Mouse (Mus musculus) right cerebral cortex, adult 2 months (tissue): Measurements from ENCODE around the gene Col5a1.

Experiments
- DNase-seq, 2 experiments: peaks; one replicate each; pipeline ENCODE4 v3.0.0; 2021 to 2022; ENCODE audit warnings: low spot score in 2 of 2

Col5a1 gene

DNA sequence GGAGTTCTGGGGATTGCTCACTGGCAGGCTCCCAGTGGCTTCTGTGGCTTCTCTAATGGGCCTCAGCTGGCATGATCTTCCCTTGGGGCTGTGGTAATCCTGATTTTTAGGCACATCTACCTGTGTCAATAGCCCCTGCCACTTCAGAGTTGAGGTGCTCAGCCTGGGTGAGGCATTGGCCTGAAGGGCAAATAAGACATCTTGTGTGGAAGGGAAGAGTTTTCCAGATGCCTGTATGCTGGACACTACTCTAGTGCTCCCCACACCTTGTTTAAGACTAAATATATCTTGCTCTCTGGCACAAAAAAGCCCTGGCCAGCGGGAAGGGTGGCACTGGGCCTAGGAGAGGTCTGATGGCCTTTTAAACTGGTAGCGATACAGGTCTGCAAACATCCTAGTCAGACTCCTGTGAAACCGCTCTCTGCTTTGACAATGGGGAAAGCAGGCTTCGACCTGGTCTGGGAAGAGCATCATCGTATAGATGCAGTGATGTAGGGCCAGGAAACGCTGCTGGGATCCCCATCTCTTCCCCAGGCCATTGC lies 33.2 kb downstream of the Col5a1 start:
- DNase-seq: no peak

DNA sequence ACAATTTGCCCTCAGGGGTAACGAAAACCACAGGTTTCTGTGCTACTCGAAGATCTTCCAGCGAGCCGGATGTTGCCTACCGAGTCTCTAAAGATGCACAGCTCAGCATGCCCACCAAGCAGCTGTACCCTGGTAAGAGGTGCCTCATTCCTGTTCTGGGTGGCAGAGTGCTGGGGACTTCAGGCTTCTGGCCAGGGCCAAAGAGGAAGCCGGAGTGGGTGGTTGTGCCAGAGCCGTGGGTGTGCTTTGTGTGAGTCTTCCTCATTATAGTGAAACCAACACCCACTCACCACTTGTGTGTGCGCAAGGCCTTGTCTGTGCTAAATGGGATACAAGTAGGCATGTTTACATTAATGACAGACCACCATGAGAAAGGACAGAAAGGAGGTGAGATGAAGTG lies 35.8 kb downstream of the Col5a1 start:
- DNase-seq: peak in 1 of 2 experiments; percentile 55

DNA sequence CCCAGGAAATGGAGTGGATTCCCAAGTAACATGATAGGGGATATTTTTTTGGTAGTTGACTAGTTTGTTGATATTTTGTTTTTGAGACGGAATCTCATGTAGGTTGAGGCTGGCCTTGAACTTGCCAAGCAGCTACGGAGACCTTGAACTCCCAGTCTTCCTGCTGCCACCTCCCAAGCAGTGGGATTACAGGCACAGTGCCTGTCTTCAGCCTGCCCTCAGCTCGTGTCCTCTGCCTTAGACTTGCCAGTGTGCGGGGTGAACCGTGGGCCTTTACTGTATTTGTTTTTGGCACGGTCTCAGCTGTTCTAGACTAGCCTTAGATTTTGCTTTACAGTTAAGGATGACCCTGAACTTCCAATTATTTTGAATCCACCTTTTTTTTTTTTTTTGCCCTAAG lies 37.5 kb downstream of the Col5a1 start:
- no peak for DNase-seq

DNA sequence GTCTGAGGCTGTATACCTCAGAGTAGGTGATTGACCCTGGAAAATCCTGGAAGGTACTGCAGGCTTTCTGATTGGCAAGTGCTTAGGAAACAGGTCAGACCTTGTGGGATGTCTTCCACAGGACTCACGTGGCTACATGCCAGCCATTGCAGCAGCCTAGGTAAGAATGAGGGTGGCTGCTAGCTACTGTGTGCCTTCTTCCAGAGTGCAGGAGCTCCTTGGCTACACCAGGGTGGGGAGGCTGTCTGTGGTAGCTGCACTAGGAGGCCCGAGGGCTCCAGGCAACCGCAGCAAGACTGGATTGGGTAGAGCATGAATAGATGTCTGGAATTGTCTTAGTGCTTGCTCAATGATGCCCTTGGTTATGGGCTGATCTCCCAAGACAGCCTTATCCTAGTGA lies 38.2 kb downstream of the Col5a1 start:
- DNase-seq: no peak

DNA sequence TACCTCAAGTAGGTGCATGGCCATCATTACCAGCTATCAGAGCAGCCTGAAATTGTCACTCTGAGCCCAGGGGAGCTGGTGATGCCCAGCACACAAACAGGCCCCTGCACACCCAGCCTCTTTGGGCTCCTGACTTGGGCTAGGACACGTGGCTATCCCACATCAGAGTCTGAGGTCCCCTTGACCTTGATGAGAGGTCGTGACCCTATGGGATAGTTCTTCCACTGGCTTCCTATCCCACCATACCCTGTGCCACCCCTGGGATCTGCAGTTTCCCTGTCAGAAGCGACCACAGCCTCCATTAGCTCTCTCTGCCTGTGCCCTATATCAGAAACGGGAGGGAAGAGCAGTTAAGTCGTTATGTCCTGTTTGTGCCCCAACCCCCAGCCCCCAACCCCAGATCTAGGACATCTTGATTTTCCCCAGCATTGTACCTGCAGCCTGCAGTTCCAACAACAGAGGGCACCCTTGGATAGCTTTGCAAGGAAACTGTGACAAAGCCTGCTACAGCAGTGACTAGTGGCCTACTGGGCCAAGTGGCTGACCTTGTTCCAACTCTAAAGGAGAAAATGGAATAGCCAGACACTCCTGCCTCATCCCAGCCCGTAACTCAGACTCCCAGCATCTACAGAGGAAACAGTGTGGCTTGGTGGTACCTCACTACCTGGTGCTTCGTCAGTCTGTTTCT lies 40.4 kb downstream of the Col5a1 start:
- DNase-seq: peak; percentile 80 to 81

DNA sequence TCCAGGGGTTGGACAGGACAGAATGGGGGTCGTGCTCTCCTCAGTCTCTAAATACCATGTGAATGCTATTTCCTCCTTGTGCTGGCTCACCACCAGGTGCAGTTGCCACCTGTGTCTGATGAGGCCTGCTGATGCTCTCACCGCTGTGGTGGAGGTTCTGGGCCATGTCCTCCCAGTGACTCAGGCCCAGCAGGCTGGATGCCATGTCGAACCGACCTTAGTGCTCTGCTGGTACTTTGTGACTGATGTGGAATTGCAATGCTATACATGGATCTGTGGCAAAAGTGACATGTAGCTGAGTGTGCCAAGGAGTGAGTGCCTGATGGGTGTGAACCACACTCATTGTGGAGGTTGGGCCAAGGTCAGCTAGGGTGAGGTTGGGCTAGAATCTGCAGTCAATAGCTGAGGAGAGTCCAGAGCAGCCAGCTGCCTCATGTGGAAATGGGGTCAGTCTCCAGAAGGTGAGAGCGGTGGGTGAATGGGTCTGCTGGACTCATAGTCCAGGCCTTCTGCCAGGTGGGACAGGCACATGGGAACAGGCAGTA lies 44.3 kb downstream of the Col5a1 start:
- DNase-seq: no peak

DNA sequence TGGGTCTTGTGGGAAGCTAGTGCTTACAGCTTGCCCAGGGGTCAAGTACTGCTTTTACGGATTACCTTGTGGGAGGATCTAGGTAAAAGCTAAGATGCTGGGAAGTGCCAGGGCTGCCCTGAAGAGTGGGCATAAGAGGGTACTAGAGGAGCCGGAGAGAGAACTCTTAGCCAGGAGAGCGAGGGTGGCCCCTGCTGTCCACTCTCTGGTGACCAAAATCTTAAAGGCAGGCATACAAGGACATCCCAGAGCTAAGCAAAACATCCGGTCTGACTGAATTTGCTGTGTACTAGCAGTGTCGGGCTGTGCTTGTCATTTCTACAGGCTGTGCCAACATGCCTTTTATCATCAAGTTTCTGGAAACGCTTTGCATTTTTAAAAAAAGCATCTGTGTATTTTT lies 44.9 kb downstream of the Col5a1 start:
- no peak for DNase-seq

DNA sequence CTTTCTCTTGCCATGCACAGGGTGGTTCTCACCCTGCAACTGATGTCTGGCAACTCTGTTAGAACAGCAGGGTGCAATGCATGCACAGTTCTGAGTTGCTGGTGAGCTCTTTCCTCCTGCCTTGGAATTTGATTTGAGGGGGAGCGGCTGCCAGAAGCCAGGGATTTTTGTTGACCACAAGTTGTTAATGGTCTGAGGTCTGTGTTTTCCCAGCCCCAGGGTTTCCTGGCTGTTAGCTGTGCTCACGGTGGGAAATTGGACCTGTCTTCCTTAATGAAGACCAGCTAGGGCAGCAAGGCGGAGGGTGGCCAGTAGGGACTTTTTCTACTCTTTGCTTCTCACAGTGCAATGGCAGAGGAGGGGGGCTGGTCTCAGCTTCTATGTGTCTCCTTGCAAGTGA lies 45.7 kb downstream of the Col5a1 start:
- no peak for DNase-seq

DNA sequence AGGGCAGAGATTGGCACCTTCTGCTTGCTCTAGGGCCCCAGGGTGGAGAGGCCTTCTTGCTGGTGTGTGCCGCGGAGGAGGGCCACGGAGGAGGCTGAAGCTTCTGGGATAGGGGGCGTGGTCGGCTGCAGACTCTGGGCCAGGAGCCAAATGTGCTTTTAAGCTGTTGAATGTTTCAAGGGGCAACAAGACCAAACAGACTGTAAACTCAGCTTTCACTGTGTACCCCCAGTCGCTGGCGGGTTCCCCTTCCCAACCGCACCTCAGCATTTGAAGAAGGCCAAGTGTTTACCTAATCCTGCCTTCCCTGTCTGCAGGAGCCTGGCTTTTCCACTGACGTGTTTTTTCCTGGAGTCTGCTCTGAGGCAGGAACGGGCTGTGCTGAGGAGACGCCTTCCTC lies 48.0 kb downstream of the Col5a1 start:
- DNase-seq: no peak

DNA sequence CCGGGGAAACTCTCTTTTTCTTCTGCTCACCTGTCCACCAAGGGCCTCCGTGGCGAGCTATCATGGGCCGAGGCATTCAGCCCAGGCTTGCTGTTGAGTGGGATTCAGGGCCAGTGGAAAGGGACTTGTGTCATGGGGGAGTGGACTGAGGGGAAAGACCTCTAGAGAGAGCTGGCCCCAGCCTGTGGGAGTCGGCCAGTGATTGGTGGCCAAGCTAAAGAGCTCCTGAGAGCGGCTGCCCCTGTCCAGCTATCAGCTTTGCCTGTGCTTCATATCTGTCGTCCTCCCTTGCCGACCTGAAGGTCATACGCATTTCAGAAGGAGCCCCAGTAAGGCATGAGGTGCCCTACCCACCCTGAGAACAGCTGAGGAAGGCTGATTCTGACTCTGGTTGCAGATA lies 48.6 kb downstream of the Col5a1 start:
- DNase-seq: no peak

DNA sequence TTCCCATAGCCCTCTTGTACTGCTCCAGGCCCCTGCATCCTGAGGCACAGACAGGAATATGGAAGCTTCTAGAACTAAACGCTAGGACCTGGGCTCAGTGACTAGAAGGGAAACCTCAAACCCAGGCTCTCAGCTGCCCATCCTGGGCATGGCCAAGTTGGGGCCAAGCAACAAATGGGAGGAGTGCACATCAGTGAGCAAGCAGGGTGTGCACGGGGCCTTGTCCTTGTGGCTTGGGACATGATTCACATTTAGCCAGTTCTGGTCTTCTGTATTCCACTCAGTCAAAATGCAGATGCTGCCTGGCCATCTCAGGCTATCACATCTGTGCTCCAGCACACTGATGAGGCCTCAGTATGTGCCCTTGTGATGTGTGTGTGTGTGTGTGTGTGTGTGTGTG lies 49.2 kb downstream of the Col5a1 start:
- no peak for DNase-seq

DNA sequence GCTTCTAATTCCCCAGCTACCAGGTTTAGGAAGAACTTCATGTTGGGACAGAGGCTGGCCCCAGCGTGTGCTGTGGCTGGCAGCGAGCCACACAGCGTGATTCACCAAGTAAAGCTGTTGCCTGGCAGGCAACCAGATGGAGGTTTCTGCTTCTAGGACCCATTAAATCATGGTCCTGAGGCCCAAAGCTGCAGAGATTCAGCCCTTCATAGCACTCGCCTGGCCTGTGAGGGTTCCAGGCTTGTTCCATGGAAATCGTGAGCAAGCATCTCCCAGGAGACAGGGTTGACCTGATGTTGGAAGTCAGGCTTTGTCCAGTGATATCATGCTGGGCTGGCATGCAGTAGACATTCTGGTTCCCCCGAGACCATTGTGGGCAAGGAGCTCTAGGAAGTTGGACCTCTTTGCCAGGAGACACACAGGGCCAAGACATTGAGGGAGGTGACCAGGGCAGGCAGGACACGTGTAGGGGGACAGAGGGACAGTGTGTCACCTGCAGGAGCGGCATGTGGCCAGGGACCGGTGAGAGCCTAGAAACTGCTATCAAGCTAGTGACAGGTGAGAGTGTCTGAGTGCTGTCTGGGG lies 50.5 kb downstream of the Col5a1 start:
- peak; percentile 68 for DNase-seq

DNA sequence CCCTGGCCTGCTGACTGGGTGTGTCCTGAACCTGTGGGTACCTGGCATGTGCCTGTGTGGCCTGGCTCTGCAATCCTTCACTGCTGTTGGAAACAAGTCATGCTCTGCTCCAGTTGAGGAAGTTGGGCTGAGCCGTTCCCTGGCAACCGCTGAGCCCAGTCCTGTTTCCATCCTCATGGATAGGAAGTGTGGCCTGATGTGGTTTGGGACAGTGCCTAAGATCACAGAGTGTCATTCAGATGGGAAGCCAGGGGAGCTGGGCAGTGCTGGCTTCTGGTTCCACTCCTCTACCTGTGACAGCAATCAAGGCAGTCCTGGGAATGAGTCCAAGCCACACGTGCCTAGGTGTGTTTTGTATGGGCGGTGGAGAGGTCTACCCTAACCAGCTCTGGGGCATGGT lies 53.2 kb downstream of the Col5a1 start:
- DNase-seq: no peak

DNA sequence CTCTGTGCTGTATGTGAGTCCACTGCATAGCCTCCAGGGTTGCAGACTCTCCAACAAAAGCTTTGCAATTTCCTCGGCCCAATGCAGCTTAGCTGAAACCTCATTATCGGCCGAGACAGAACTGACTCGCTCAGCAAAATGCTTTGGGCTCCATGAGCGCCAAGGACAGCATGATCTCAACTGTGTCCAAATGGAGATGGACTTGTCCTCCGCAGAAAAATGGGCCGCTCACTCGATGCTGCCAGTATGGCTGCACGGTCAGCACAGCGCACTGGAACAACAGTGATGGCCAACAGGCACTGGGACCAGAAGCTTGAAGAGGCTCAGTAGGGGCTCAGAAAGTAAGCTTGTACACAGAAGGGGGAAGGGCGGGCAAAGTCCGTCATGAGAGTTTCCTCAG lies 53.9 kb downstream of the Col5a1 start:
- no peak for DNase-seq

DNA sequence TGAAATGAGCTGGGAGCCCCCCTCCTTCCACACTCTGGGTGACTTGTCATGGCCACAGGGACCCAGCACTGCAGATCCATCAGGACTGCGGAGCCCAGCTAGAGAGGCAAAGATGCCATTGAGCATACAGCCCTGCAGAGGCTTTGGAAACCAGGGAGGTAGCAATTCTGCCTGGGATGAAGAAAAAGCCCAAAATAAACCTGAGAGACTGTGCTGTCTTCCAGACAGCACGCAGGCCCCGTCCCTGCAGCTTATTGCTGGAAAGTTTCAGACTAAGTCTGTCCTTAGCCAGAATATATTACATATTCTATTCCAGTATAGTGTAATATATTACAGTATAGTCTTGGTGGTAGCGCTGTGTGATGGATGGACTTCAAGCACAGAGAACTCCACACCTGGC lies 61.0 kb downstream of the Col5a1 start:
- no peak for DNase-seq

DNA sequence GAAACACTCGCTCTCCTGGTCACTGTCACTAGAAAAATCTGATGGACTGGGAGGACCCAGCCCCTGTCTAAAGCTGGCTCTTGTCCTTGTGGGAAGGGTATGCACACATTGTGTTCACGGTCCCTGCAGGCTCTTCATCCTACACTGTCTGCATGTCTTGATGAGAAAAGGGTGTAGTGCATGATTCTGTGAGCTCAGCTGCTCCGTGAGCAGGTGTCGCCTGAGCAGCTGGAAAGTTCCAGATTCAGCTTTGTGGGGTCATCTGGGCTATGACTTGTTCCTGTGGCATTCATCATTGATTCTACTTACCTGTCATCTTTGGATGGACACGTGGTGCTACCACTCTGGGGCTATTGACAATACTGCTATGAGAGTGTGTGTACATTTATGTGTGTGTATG lies 61.7 kb downstream of the Col5a1 start:
- DNase-seq: no peak

DNA sequence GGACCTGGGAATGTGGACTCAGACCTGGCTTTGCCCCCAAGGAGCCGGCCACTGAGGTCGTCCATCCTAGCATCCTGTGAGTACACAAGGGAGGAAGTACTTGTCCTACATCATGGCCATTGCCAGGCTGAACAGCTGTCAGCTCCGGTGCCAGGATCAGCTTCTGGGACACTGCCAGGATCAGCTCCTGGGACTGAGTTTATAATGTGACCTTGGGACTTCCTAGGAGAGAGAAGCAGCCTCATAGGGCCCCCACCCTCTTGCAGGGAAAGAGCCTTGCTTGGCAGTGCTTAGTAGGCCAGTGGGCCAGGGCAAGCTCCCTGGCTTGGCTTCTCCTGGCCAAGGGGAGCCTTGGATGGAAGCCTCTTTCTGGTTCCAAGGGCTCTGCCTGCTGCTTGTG lies 67.6 kb downstream of the Col5a1 start:
- DNase-seq: no peak

DNA sequence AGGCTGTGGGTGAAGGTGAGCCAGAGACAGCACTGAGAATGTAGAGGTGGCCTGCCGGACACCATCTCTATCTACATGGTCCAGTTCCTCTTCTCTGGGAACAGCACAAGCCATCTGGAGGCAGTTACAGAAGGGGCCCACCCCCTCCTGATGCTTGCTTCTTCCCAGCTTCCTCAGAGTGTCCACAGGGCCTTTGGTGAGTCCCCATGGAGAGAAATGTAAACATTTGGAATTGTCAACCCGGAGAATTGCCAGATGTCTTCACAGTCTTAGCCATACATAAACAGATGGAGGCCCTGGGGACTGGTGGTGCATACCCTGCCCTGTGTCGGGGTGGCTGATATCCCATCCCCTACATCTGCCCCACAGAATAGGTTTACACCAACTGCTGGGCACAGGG lies 68.7 kb downstream of the Col5a1 start:
- DNase-seq: no peak

DNA sequence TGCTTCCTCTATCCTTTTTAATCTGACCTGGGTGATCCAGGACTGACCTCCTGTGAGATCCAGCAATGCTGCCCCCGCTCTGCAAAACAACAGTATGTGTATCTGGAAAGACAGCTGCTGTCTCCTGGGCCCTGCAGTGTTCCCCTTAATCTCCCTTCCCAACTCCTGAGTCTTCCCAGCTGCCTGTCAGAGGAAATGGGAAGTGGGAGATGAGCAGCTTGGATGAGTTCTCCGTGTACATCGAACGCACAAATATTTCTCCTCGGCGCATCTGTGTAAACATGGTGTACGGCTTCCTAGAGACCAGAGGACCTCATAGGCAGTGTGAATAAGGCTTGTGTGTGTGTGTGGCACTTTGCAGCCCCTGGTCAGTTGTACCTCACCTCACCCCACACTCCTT lies 70.5 kb downstream of the Col5a1 start:
- DNase-seq: no peak

DNA sequence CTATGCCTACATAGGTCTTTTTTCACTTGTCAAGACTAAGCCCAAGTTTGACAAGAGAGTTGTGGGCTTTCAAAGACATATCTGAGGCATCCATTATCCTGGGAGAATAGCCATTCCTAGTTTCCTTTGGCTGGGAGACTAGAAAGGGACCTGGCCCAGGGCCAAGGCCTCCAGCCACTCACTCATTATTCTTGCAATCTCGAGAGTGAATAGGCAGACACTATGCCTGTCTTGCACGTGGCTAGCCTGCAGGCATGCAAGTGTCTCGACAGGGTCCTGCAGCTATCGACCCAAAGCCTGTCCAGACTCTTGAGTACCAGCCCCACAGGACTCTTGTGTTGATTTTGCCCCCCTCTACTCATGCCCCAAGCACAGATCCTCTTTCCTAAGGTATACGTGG lies 71.0 kb downstream of the Col5a1 start:
- no peak for DNase-seq

DNA sequence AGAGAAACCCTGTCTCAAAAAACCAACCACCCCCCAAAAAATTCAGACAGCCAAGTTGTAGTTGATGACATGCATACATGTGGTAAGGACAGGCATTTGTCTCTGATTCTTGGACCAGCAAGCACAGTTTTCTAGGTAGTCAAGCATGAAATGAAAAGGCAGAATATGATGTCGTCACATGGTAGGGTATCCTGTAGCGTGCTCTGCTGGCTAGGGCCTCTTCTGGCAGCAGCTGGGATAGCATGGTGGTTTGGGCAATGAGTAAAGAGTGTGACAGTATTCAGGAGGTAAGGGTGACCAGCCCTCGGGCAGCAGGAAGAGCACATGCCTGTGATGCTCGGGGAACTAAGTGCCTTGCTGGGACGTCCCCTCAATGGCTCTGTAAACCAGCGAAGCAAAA lies 73.0 kb downstream of the Col5a1 start:
- DNase-seq: no peak

DNA sequence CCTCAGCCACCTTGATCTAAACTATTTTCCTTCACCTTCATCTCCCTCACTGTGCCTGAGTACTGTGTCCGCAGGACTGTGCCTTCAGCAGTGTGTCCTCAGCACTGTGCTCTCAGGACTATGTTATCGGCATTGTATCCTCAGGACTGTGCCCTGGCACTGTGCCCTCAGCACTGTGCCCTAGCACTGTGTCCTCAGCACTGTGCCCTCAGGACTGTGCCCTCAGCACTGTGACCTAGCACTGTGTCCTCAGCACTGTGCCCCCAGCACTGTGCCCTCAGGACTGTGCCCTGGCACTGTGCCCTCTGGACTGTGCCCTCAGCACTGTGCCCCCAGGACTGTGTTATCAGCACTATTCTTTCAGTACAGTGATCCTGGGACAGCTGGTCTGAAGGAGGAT lies 75.0 kb downstream of the Col5a1 start:
- DNase-seq: no peak

DNA sequence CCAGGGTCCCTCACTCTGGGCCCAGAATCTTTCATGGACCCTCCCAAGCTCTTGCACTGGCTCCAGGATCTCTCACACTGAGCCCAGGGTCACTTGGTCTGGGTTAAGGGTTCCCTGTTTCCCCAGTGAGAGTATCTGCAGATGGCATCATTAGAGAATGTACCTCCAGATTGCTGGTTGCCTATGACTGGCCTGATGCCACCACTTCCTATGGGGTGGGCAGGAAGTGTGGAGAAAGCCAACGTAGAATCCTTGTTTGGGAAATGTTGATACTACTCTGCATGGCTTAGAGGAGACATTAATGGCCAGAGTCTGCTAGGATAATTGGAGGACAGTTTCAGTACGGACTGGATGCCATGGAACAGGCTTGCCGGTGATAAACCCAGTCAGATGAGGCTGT lies 76.2 kb downstream of the Col5a1 start:
- no peak for DNase-seq

DNA sequence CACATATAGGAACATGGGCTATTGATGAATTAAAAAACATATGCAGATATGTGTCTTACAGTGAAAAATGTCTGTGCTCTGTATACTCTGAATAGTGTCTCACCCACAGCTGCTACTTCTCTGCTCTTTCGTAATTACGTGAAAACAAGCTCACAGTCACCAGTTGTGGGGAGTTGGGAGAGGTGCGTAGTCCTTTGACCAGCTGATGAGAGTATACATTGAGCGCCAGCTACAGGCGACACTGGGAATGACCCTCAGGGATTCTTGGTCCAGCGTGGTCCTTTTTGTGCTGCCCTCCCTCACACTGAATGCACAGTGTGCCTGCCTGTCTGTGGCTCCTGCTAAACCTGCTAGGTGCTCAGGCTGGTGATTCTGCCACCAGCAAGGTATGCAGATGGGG lies 82.9 kb downstream of the Col5a1 start:
- DNase-seq: peak; percentile 39 to 56
